Mouse (Mus musculus): ENCODE results near the gene Fuca1.

- TF ChIP-seq CTCF (IDR thresholded peaks at IDR 0.05; ENCODE audit: borderline replicate concordance, insufficient read depth, low read depth, low read length) (no peak), POLR2A (IDR thresholded peaks at IDR 0.05; ENCODE audit: borderline replicate concordance, insufficient read depth, low read length) (peak; percentile 94)
Measured at GRCm38 (mm10) chr4:135963457-135964193, 43.1 kb downstream of the Fuca1 start, which contains the start of gene Gale.

Measured in cerebellum, adult 2 months (tissue).